Mouse (Mus musculus): ENCODE measurements around the gene Gpld1.

Gpld1 gene

DNA sequence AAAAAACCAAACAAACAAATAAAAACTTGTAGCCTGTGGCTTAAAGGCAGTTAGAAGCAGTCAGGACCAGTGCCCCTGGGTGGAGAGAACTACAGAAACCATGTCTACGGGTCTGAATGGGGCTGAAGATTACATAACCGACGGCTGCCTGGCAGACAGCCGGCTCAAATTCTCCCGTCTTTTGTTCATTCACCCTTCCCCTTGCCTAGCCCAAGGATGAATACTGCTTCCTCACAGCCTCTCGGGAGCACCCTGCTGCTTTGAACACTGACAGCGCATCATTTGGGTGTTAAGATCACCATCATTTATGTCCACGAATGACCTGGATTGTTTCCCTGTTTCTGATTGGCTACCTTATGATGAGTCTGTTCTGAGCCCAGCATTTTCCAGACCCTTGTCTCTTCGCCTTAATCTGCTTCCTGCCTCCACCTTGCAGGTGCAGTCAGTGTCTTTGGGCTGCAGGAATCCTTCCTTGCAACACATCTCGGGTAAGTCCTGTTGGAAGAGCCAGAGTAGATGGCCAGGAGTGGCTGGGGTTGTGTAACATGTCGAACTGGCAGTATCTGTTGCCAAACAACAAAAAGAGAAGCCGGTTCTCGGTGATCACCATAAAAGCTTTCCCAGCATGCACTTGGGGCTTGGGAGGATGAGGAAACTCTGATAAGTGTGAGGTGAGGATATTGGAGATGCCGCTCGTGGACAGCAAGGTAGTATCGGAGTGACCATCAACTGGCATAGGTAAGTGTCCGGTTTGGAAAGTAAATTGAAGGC is at the start of gene Gpld1:
Gene Gpld1 (plus strand): TSS at position 641 of the 771 bp plus-strand sequence.
- no peak for DNase-seq (ENCODE audit: low read depth)

DNA sequence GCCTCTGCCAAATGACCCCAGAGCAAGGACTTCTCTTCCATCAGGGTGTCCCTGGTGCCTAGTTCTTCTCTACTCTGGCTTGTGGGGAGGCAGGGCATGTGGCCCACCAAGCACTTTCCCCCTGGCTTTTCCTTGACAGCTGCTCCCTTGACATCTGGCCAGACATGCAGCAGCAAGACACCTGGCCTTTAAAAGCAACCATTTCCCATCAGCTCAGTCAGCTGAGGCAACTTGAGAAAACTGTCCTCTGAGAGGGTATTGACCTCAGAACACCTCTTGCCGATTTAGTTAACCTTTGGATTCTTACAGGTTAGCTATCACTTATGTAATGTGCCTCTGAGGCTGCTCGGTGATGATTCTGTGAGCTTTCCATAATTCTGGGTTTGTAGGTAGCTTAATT is 49.1 kb upstream of the Gpld1 start:
- DNase-seq (ENCODE audit: low read depth): no peak

DNA sequence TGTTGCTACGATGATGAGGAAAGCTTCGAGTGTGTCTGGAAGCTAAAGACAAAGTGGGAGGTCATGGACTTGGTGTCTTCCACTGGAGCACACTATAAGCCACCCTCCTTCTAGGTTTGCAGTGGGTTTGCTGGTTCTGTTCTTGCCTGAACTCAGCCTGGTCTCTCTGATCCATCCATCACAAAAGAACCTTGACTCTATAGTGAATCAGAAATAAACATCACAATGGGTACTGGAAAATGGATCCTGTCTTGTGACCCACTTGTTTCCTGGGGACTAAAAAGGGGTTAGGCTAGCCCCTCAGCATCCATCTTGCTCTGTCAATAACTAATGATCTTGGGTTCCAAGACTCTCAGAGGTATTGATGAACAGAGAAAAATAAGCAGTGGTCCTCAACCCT is 41.0 kb upstream of the Gpld1 start:
- no peak for DNase-seq (ENCODE audit: low read depth)

DNA sequence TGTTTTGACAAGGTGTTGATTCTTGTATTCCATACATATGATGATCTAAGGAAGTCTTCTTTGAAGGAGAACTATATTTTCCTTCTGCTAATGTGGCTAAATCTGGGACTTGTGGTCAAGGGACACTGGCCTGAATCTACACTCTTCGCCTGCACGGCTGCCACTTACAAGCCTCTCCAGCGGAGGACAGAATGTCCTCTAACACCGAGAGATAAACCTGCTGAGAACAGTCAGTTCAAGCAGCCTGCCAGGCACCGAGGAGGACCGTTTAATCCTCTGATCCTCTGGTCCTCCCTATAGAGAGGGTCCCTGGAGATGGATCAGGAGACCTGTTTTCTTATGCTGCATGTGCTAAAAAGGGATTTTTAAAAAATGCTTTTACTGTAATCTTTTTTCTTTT is 39.5 kb upstream of the Gpld1 start:
- no peak for DNase-seq (ENCODE audit: low read depth)

DNA sequence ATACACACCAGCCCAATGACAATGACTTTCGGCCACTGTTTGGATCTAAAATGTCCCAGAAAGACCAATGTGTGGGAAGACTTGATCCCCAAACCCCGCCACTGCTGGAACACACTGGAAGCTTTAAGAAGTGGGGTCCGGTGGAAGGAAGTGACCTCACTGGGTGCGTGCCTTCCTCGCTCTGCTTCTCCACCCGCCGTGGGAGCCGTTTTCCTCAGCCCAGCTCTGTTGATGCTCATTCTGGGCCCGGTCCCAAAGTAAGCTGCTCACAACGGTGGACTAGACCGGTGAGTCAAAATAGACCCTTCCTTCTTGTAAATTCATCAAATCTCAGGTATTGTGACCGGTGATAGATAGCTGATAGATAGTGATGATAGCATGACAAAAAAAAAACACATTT is 37.5 kb upstream of the Gpld1 start:
- no peak for DNase-seq (ENCODE audit: low read depth)

DNA sequence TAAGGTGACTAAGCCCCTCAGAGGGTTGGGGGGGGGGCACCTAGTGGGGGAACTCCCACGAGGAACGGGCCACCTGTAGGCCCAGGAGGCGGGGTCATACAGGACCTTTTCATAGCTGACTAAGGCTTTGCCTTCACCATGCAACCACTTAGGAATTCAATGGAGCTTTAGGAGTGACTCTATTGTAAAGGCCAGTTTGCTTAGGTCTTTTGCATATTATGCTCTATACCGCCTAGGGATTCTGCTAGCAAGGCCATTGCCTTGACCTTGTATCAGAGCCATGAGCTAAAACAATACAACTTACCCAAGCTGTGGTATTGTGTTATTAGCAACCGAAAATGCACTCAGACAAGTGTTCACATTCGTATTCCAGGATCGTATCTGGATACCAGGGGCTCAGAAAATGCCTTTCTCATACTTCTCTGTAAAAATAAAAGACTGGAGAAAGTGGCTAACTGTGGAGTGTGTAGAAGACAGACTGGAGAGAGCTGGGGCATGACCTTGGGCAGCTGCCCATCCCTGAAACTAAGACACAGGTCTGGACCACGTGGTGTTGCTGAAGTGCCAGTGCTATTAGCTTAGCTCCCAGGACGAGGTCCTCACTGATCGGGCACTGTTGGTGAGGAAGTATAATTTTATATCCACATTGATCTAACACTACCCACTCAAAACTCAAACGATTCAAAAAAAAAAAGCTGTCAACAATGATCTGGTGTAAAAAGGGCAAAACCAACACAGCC is 36.0 kb upstream of the Gpld1 start:
- no peak for DNase-seq (ENCODE audit: low read depth)

DNA sequence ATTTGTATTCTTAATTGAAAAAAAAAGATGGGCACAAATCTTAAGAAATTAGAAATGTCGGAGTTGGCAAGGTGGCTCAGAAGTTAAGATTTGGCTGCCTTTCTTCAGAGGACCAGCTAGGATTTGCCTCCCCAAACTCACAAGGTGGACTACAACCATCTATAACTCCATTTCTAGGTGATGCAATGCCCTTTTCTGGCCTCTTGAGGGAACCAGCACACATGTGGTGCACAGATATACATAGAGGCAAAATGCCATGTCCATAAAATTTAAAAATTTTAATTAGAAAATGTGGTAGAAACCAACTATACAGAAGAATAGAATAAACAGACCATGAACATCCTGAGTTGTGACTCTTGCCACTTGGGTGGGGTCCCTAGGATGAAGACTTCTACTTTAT is 33.8 kb upstream of the Gpld1 start:
- DNase-seq (ENCODE audit: low read depth): no peak

DNA sequence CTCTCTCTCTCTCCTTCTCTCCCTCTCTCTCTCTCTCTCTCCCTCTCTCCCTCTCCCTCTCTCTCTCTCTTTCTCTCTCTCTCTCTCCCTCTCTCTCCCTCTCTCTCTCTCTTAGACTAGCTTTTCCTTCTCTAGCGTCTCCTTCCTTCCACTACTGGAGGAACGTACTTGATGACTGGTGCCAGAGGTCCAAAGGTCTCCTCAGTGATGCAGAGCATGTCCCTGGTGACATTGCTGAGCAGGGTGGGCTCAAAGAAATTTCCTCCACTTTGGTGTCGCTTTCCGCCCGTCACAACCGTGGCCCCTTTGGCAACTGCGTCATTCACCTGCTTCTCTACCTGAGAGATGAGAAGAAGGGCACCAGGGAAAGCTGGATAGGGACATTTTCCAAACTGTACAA is 29.4 kb upstream of the Gpld1 start:
- no peak for DNase-seq (ENCODE audit: low read depth)

DNA sequence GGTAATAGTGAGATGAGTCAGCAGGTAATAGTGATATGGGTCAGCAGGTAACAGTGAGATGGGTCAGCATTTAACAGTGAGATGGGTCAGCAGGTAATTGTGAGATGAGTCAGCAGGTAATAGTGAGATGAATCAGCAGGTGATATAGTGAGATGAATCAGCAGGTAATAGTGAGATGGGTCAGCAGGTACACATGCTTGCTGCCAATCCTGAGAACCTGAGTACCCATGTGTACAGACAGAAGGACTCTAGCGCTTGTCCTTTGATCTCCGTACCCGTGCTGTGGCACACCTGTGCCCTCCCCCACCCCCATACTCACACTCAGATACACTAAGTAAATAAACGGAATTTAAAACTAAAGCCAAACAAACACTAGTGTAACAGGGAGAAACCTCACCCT is 28.0 kb upstream of the Gpld1 start:
- no peak for DNase-seq (ENCODE audit: low read depth)

DNA sequence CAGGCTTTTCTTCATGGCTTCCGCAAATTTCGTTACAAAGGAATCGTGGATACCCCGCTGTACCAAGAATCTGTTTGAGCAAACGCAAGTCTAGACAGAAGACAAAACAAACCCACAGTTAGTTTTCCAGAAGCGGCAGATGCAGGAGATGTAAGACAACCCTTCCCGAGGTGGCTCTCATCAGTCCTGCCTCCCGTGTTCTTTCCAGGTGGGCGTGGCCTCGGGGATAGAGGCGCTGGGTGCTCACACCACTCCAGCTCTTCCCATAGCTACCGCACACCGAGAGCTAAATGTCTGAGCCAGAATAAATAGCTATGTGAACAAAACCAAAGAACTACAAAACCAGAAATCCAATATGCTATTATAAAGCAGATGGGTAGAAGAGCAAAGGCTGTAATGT is 27.1 kb upstream of the Gpld1 start:
- no peak for DNase-seq (ENCODE audit: low read depth)

DNA sequence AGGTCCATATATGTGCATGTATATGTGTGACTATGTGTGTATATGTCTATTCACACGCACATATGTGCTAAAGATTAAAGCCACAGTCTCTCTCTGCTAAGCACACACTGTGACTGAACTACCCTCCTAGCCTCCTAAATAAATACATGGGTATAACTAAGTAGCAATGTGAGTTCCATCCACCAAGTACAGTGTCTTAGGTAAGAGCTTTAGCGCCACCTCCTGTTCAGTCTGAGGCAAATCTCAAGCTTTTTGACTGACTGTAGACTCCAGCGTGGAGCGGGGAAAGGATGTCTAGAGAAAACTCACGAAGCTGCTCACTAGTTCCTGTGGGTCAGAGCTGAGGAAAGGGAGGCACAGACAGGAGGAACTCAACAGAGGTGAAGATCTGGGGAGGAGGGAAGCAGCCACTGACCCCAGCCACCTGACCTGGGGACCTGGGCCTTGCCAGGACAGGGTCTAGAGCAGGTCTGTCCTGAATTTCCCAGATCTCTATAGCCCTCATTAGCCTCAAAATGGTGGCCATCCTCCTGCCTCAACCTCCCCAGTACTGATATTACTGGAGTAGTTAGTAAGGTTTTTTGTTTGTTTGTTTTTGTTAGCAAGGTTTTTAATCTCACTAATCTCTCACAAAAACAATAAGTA is 22.5 kb upstream of the Gpld1 start:
- DNase-seq (ENCODE audit: low read depth): no peak

DNA sequence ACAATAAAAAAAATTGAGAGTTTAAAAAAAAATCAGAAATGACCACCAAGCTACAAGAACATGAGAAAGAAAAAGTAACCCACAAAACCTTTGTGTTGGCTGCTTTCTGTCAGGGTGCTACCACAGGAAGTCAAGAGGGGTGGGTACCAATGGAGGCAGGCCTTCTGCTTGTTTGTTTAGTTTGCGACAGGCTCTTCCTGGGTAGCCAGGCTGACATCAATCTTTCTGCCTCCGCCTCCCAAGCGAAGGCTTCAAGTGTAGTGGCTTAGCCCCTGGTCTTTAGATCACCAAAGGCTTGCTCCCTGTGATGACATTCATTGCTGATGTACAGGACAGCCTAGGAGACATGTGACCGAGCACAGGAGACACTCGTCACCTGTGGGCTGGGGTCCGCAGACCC is 21.7 kb upstream of the Gpld1 start:
- no peak for DNase-seq (ENCODE audit: low read depth)

DNA sequence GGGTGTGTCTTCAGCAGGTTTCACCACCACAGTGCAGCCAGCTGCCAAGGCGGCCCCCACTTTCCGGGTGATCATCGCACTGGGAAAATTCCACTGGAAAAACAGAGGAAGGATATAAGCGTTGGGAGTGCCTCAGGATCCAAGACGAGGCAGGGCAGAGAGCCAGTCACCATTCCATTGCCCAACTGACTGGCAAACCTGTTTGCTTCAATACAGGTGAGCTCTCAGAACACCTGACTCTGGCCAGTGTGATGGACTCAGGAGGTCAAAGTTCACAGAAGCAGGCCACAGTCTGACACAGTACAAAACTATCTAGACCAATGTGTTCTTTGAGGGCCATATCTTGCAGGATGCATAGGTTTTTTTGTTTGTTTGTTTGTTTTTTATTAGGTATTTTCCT is 19.0 kb upstream of the Gpld1 start:
- no peak for DNase-seq (ENCODE audit: low read depth)

DNA sequence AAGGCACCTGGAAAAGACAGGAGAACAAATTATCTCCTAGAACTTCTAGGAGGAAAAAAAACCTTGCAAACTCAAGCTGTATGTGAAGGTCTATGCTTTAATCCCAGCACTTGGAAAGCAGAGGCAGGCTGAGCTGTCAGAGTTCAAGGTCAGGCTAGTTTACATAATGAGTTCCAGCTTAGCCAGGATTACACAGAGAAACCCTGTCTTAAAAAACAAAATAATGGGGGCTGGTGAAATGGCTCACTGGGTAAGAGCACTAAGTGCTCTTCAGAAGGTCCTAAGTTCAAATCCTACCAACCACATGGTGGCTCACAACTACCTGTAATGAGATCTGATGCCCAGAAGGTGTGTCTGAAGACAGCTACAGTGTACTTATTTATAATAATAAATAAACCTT is 12.4 kb upstream of the Gpld1 start:
- no peak for DNase-seq (ENCODE audit: low read depth)

DNA sequence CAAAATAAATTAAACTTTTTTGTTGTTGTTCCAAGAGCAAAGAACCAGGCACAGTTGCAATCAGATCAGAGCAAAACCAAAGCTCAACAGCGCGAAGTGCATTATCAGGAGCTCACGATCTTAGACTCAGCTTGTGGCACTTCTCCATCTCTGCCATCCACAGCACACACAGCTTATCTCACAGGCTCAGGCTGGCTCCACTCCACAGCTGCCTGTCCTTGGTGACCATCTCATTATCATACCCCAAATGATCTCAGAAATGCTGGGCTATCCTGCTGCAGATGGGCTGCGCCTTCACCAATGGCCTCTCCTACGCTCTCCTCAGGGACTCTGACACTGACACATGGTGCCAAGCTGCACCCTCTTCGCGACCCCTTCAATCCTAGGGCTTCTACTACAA is 9.8 kb upstream of the Gpld1 start:
- no peak for DNase-seq (ENCODE audit: low read depth)

DNA sequence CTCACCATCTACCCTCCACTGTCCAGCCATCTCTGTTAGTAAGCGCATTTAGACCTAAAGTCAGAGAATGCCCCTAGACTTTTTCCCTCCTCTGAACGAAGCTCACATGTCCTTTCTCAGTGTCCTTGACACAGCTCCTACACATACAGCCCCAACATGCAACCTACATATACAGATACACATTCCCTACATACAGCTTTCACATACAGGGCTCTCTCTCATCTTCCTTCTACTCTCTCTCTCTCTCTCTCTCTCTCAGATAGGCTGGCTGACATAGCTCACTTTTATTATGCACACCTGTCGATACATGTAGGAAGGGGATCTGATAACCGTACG is 6.2 kb upstream of the Gpld1 start:
- DNase-seq (ENCODE audit: low read depth): no peak

DNA sequence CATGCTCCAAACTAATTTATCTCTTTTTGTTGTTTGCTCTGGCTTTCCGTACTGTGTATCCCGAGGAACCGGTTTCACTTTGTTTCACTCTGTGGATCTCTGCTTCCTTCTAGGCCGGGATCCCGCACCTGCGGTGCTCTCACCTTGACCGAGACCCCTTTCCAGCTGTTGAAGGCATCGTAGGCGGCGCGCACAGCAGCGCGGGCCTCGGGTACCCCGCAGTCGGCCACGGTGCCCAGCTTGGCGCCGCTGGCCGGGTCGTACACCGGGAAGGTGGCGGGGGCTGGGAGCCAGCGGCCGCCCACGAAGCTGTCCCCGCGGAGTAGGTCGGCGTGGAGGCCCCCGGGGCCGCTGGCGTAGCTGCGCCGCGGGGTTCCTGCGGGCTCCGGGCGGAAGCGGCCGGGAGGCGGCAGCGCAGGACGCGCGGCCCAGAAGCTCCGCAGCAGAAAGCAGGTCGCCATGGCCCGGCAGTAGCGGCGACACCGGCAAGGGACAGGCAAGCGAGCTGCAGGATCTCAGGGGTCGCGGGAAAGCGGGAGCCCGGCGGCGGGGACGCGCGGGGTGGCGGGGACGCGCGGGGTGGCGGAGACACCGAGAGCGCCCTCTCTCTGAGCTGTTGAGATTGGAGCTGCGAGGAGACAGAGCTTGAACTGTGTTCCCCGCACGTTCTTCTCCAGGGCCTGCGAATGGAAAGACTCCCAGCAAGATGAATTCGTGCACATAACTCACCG is 5.7 kb upstream of the Gpld1 start, which contains the start of gene Aldh5a1:
Gene Aldh5a1 (minus strand): TSS at position 554 of the 731 bp plus-strand sequence.
- no peak for DNase-seq (ENCODE audit: low read depth)

DNA sequence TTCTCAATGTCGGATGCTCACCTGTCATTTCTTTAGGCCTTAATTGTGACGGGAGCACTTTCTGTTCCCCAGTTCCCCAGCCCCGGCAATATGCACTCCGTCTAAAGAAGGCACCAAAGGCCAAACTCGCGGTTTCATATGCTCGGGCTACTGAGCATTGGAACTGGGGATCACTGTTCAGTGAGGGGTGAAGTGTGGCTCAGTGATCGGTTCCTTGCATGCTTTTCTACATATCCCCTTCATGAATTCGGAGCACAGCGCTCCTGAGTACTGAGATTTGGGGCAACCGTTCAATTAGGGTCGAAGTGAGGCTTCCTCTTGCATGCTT is 5.1 kb upstream of the Gpld1 start:
- no peak for DNase-seq (ENCODE audit: low read depth)

DNA sequence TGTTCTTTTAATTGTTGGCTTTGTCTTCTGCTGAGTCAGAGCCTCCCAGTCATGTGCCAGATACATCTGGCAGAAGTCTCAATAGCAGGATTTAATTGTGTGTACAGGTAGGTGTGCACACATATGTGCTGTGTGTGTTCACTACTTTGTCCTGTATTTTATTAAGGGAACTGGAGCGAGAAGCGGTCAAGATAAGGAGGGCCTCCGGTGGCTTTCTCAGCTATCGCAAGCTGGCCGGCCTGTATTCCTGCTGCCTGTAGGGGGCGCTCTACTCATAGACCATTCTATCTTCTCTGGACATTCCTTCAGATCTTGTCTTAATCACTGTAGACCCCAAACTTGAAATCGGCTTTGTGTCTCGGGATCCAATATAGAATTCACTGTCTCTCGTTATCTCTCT is 4.3 kb upstream of the Gpld1 start:
- no peak for DNase-seq (ENCODE audit: low read depth)

DNA sequence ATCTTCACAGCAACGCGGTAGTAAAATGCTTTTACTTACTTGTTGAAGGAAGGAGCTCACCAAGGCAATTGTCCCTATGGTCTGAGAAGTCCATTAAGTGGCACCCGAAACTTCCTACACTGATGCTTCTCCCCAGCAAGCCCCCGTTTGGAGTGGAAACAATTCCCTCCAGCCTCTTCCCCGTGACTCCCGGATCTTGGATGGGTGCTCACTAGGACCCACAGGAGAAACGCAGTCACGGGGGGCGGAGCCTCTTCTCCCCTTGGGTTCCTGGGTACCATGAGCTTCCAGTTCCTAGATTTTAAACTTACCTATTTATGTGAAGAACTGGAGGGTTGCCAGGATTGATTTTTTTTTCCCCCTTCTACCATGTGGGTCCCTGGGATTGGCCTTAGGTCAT is 3.5 kb upstream of the Gpld1 start:
- DNase-seq (ENCODE audit: low read depth): no peak

DNA sequence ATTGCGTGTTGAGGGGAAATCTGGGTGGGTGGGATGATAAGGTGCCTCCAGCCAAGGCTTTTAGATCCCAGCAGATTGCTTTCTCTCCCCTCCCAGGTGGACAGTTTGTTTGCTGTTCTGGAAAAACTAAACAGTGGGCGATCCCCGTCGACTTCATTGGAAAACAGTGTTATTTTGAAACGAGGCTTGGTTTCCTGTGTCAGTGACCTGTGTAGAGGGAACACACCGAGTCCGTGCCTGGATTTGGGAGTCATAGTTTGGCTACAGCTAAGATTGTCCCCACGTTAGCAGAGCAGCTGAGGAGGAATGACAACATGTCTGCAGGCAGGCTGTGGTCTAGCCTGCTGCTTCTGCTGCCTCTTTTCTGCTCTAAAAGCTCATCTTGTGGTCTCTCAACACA is 351 bp downstream of the Gpld1 start:
- DNase-seq (ENCODE audit: low read depth): no peak

DNA sequence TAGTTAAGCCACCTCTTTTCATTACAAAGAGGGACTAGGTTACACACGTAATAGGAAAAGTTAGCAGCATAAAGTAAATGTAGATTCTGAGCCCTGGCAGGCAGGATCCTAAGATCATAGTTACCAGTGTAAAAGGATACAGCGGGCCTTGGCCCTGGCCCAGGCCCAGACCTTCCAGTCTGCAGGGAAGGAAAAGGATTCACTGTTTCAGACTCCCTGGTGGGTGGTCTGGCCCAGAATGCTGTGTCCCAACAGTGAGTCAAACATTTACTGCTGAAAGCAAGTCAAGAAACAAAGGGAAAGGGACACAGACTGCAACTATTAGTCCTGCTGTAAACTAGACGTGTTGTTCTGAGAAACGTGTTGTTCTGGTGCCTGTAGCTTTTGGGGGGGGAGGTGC is 2.6 kb downstream of the Gpld1 start:
- DNase-seq (ENCODE audit: low read depth): no peak

DNA sequence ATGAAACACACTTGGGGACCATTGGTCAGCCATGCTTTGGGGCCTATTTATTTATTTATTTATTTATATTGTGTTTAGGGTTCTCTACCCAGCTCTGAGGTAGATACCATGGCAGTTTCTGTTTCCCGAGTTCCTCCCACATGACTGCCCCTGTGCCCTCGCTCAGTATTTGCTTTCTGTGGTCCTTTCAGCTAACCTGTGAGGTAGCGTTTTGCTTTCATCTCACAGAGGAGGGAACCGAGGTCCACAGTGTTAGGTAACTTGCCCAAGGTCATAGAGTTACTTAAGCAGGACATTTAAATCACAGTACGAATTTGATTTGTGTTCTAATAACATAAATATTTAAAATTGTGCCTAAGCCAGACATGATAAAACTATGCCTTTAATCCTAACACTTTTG is 4.2 kb downstream of the Gpld1 start:
- no peak for DNase-seq (ENCODE audit: low read depth)

Measured in fibroblast of lung, adult 2 months (primary cell).